Mouse (Mus musculus): ENCODE measurements around the gene Ip6k2. TPM values are rescaled to one million over a fixed set of nuclear protein-coding genes. Genes with fewer than 3 reads are reported as not detected.

Gene Ip6k2
- total and polyA plus RNA-seq, 2 experiments from 2014 or later = 126 to 228 TPM

- Histone ChIP-seq H3K27me3 (ENCODE audit: insufficient read depth, low read length) (no peaks in the 10 kb centered on the region), H3K9me3 (ENCODE audit: low read length) (no peaks in the 10 kb centered on the region), H3K4me3 (ENCODE audit: low read depth, low read length) (peak within 1 kb of the TSS; percentile 78), H3K36me3 (ENCODE audit: insufficient read depth, low read length) (peaks cover 27% of the 10 kb centered on the region), H3K4me1 (ENCODE audit: insufficient read depth, low read length) (no peaks in the 10 kb centered on the region), H3K9ac (replicated peaks; ENCODE audit: low read length, poor library complexity, severe bottlenecking) (peak within 1 kb of the TSS; percentile 92), H3K4me2 (ENCODE audit: low read depth, low read length, poor library complexity, severe bottlenecking) (peak within 1 kb of the TSS; percentile 83), H3K27ac (ENCODE audit: low read depth, low read length) (peak within 1 kb of the TSS; percentile 85)
- ATAC-seq (ENCODE audit: low FRiP score) (peak; percentile 74), DNase-seq (ENCODE audit: low spot score) (peak; percentile 97)
- WGBS = 2% methylated on average over 49 of the region's 70 CpGs
- TF ChIP-seq CTCF (IDR thresholded peaks at IDR 0.05) = no peak
These were observed 42.5 kb downstream of the Ip6k2 start, which contains the start of gene Celsr3 for GRCm38 (mm10) chr9:108825820-108826699. Gene Celsr3 (plus strand): TSS chr9:108826320.

GRCm38 (mm10) chr9:108826700-108827340 is 43.2 kb downstream of the Ip6k2 start:
- H3K4me3 ChIP-seq (ENCODE audit: low read depth, low read length) = peak overlapping the region; percentile 78
- peak overlapping the region; percentile 92 for H3K9ac ChIP-seq (replicated peaks; ENCODE audit: low read length, poor library complexity, severe bottlenecking)
- no peaks in the 10 kb centered on the region for H3K27me3 ChIP-seq (ENCODE audit: insufficient read depth, low read length)
- no peak for TF ChIP-seq CTCF (IDR thresholded peaks at IDR 0.05)
- no peaks in the 10 kb centered on the region for H3K9me3 ChIP-seq (ENCODE audit: low read length)
- 1% methylated on average over 32 of the region's 39 CpGs for WGBS
- peaks cover 27% of the 10 kb centered on the region for H3K36me3 ChIP-seq (ENCODE audit: insufficient read depth, low read length)
- ATAC-seq (ENCODE audit: low FRiP score) (no peak), DNase-seq (ENCODE audit: low spot score) (peak; percentile 74)
- H3K4me1 ChIP-seq (ENCODE audit: insufficient read depth, low read length) = peaks cover 3% of the 10 kb centered on the region; the same call in 1 of the 2 replicates
- H3K27ac ChIP-seq (ENCODE audit: low read depth, low read length) = peak overlapping the region; percentile 85
- peak overlapping the region; percentile 83 for H3K4me2 ChIP-seq (ENCODE audit: low read depth, low read length, poor library complexity, severe bottlenecking)

- no peak for TF ChIP-seq CTCF (IDR thresholded peaks at IDR 0.05)
- no peak for ATAC-seq (ENCODE audit: low FRiP score)
- Histone ChIP-seq H3K27me3 (ENCODE audit: insufficient read depth, low read length) (no peaks in the 10 kb centered on the region), H3K9me3 (ENCODE audit: low read length) (no peaks in the 10 kb centered on the region), H3K4me3 (ENCODE audit: low read depth, low read length) (peak overlapping the region; percentile 78), H3K4me1 (ENCODE audit: insufficient read depth, low read length) (peaks cover 8% of the 10 kb centered on the region), H3K9ac (replicated peaks; ENCODE audit: low read length, poor library complexity, severe bottlenecking) (peak overlapping the region; percentile 92; the same call in 1 of the 2 replicates), H3K27ac (ENCODE audit: low read depth, low read length) (peak overlapping the region; percentile 85), H3K4me2 (ENCODE audit: low read depth, low read length, poor library complexity, severe bottlenecking) (peak overlapping the region; percentile 83), H3K36me3 (ENCODE audit: insufficient read depth, low read length) (peaks cover 27% of the 10 kb centered on the region)
- DNase-seq (ENCODE audit: low spot score) = peak; percentile 5
- 16% methylated on average over 34 of the region's 34 CpGs for WGBS
These were observed 43.9 kb downstream of the Ip6k2 start for GRCm38 (mm10) chr9:108827454-108827853.

- TF ChIP-seq CTCF (IDR thresholded peaks at IDR 0.05) = no peak
- no peaks in the 10 kb centered on the region for H3K27me3 ChIP-seq (ENCODE audit: insufficient read depth, low read length)
- no peak overlapping the region for H3K9ac ChIP-seq (replicated peaks; ENCODE audit: low read length, poor library complexity, severe bottlenecking)
- DNase-seq (ENCODE audit: low spot score) (peak; percentile 14), ATAC-seq (ENCODE audit: low FRiP score) (no peak)
- H3K27ac ChIP-seq (ENCODE audit: low read depth, low read length) = no peak overlapping the region; the same call in 1 of the 2 replicates
- peaks cover 32% of the 10 kb centered on the region for H3K36me3 ChIP-seq (ENCODE audit: insufficient read depth, low read length)
- peak overlapping the region; percentile 83 for H3K4me2 ChIP-seq (ENCODE audit: low read depth, low read length, poor library complexity, severe bottlenecking)
- WGBS = 66% methylated on average over 18 of the region's 18 CpGs
- H3K9me3 ChIP-seq (ENCODE audit: low read length) = no peaks in the 10 kb centered on the region
- H3K4me3 ChIP-seq (ENCODE audit: low read depth, low read length) = peak overlapping the region; percentile 78; the same call in 1 of the 2 replicates
- H3K4me1 ChIP-seq (ENCODE audit: insufficient read depth, low read length) = peaks cover 8% of the 10 kb centered on the region
These were observed 44.3 kb downstream of the Ip6k2 start for GRCm38 (mm10) chr9:108827906-108828305.

- H3K4me3 ChIP-seq (ENCODE audit: low read depth, low read length) = peak overlapping the region; percentile 23; the same call in 1 of the 2 replicates
- peaks cover 66% of the 10 kb centered on the region for H3K36me3 ChIP-seq (ENCODE audit: insufficient read depth, low read length)
- no peak for TF ChIP-seq CTCF (IDR thresholded peaks at IDR 0.05)
- no peak for DNase-seq (ENCODE audit: low spot score)
- no peak overlapping the region for H3K27ac ChIP-seq (ENCODE audit: low read depth, low read length)
- H3K4me1 ChIP-seq (ENCODE audit: insufficient read depth, low read length) = peaks cover 8% of the 10 kb centered on the region
- H3K9ac ChIP-seq (replicated peaks; ENCODE audit: low read length, poor library complexity, severe bottlenecking) = no peak overlapping the region
- no peak for ATAC-seq (ENCODE audit: low FRiP score)
- H3K4me2 ChIP-seq (ENCODE audit: low read depth, low read length, poor library complexity, severe bottlenecking) = peak overlapping the region; percentile 49
- no peaks in the 10 kb centered on the region for H3K9me3 ChIP-seq (ENCODE audit: low read length)
- WGBS = 13% methylated on average over 23 of the region's 23 CpGs
- no peaks in the 10 kb centered on the region for H3K27me3 ChIP-seq (ENCODE audit: insufficient read depth, low read length)
These were observed 48.0 kb downstream of the Ip6k2 start for GRCm38 (mm10) chr9:108831637-108832036.

Measured in midbrain, postnatal 0 days (tissue).